Mouse (Mus musculus) stomach, postnatal 0 days (tissue): Measurements from ENCODE around the gene Ppfibp1. TPM values are rescaled to one million over a fixed set of nuclear protein-coding genes. Genes with fewer than 3 reads are reported as not detected.

Source experiments
- ATAC-seq: fragments of 200-750 bp; cut with Nextera tagmentation; 2 replicates; pipeline ENCODE4 v1.8.0; 2017; ENCODE audit not compliant: low FRiP score, low TSS enrichment
- DNase-seq: peaks from one replicate; pipeline ENCODE4 v3.0.0-alpha.2; 2016; ENCODE audit warnings: low spot score
- H3K27ac ChIP-seq: fragments of 300-500 bp; sonication (generic); replicated peaks from 2 replicates; pipeline ENCODE4 v1.5.1; 2014; ENCODE audit warnings: mild to moderate bottlenecking, control low read depth
- H3K27me3 ChIP-seq: fragments of 300-500 bp; sonication (generic); 2 replicates; pipeline ENCODE4 v1.6.1; 2014; ENCODE audit warnings: low read length; ENCODE audit not compliant: control insufficient read depth, insufficient read depth
- H3K36me3 ChIP-seq: fragments of 300-500 bp; sonication (generic); 2 replicates; pipeline ENCODE4 v1.6.1; 2014; ENCODE audit warnings: low read length, mixed read lengths; ENCODE audit not compliant: control insufficient read depth, insufficient read depth
- H3K4me1 ChIP-seq: fragments of 300-500 bp; sonication (generic); replicated peaks from 2 replicates; pipeline ENCODE4 v1.6.1; 2014; ENCODE audit warnings: antibody characterized with exemption; ENCODE audit not compliant: control insufficient read depth, insufficient read depth
- H3K4me2 ChIP-seq: fragments of 300-500 bp; sonication (generic); replicated peaks from 2 replicates; pipeline ENCODE4 v1.6.1; 2014; ENCODE audit warnings: low read depth, mild to moderate bottlenecking, control low read depth, moderate library complexity
- H3K4me3 ChIP-seq: fragments of 300-500 bp; sonication (generic); 2 replicates; pipeline ENCODE4 v1.5.1; 2014; ENCODE audit warnings: low read depth, low read length, control low read depth
- H3K9ac ChIP-seq: fragments of 300-500 bp; sonication (generic); 2 replicates; pipeline ENCODE4 v1.6.1; 2014; ENCODE audit warnings: mild to moderate bottlenecking, low read length, control low read depth, mixed read lengths
- H3K9me3 ChIP-seq: fragments of 300-500 bp; sonication (generic); 2 replicates; pipeline ENCODE4 v1.6.1; 2016; ENCODE audit warnings: low read length; ENCODE audit not compliant: control insufficient read depth
- CTCF ChIP-seq: IDR thresholded peaks from 2 replicates; pipeline ENCODE4 v1.5.1; 2016; ENCODE audit warnings: antibody characterized with exemption, low read depth, mild to moderate bottlenecking, moderate library complexity
- EP300 ChIP-seq: optimal IDR thresholded peaks from 2 replicates; pipeline ENCODE3; 2016; ENCODE audit warnings: antibody characterized with exemption
- WGBS: fragments of 180-500 bp; shearing (Covaris S2); extraction: QIAGEN DNeasy Blood & Tissue Kit; methylation state at CpG from one replicate; pipeline ENCODE4 v1.1.7; 2014; 5-methylcytosine and 5-hydroxymethylcytosine counted together
- polyA plus RNA-seq: library from polyadenylated mRNA; unstranded; fragments of >200 nt; fragmentation: Nextera tagmentation; extraction: Ambion mirVana; gene quantifications from 2 replicates; pipeline ENCODE4 v1.2.1, GENCODE M21; 2015

The Ppfibp1 gene
- polyA plus RNA-seq, 1 experiment from 2014 or later = 29.8 TPM

- TF ChIP-seq EP300 (no peak), CTCF (no peak)
- H3K9ac ChIP-seq = no peak overlapping the region
- DNase-seq = no peak
- 61% methylated on average over 5 of the region's 5 CpGs for WGBS
- H3K9me3 ChIP-seq = no peaks in the 10 kb centered on the region
- no peak overlapping the region for H3K4me3 ChIP-seq
- H3K36me3 ChIP-seq = no peaks in the 10 kb centered on the region
- ATAC-seq = no peak
- peak overlapping the region; percentile 49 for H3K27ac ChIP-seq
- H3K4me2 ChIP-seq = no peak overlapping the region
- H3K27me3 ChIP-seq = no peaks in the 10 kb centered on the region
- 0 out of 2 replicates have a peak, but pooled peaks cover 2% of the 10 kb centered on the region for H3K4me1 ChIP-seq
Observed at GRCm38 (mm10) chr6:146907061-146907794, 18.9 kb downstream of the Ppfibp1 start.

GRCm38 (mm10) chr6:146907795-146908190, 19.5 kb downstream of the Ppfibp1 start:
- Histone ChIP-seq H3K36me3 (no peaks in the 10 kb centered on the region), H3K4me2 (no peak overlapping the region), H3K27me3 (no peaks in the 10 kb centered on the region), H3K4me1 (peaks cover 3% of the 10 kb centered on the region; the same call in 1 of the 2 replicates), H3K9me3 (no peaks in the 10 kb centered on the region), H3K9ac (no peak overlapping the region), H3K4me3 (no peak overlapping the region), H3K27ac (no peak overlapping the region)
- DNase-seq = no peak
- 92% methylated on average over 1 of the region's 1 CpGs for WGBS
- no peak for ATAC-seq
- TF ChIP-seq CTCF (no peak), EP300 (no peak)

GRCm38 (mm10) chr6:146908801-146909200, 20.5 kb downstream of the Ppfibp1 start:
- DNase-seq (no peak), ATAC-seq (no peak)
- Histone ChIP-seq H3K9me3 (no peaks in the 10 kb centered on the region), H3K27me3 (no peaks in the 10 kb centered on the region), H3K4me3 (no peak overlapping the region), H3K4me2 (no peak overlapping the region), H3K27ac (no peak overlapping the region), H3K9ac (no peak overlapping the region), H3K4me1 (peaks cover 8% of the 10 kb centered on the region), H3K36me3 (no peaks in the 10 kb centered on the region)
- WGBS = 64% methylated on average over 2 of the region's 2 CpGs
- no peak for TF ChIP-seq EP300

DNA sequence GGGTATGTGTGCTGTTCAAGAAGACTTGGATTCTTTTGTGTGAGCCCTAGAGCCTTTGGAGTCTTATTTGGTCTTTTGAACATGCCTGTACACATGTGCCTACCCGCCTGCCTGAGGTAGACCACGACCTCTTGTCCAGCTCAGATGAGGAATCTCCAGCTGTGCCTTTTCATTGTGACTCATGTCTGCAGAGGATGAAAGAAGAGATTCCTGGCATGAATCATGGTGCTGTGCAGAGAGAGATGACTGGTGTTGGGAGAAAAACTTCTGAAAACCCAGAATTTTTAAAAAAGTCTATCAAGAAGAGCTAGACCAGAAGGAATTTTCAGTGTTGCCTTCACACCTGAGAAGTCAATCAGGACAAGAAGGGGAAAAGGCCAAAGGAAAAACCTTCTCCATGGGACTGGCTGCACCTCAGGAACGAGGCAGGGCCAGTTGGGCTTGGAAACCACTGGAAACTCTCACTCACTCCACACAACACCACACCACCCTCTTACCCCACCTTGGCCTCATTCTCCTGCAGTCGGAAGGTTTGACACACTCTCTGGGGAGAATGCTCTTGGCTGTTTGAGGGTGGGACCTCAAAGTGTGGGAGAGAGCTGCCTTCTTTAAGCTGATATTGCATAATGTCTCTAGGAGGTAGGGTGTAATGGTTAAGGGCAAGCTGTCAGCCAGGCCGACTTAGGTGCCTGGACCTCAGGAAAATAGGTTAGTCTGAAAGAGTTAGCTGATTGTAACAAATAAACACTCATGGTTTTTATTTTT, 21.6 kb downstream of the Ppfibp1 start:
- H3K9ac ChIP-seq = no peak overlapping the region
- no peaks in the 10 kb centered on the region for H3K27me3 ChIP-seq
- ATAC-seq = 0 out of 2 replicates have a peak, but pooled peaks have one; percentile 49
- peaks cover 8% of the 10 kb centered on the region for H3K4me1 ChIP-seq
- TF ChIP-seq EP300 (no peak), CTCF (no peak)
- H3K4me2 ChIP-seq = no peak overlapping the region
- 61% methylated on average over 5 of the region's 5 CpGs for WGBS
- peak overlapping the region; percentile 41; the same call in 1 of the 2 replicates for H3K27ac ChIP-seq
- H3K36me3 ChIP-seq = no peaks in the 10 kb centered on the region
- no peak overlapping the region for H3K4me3 ChIP-seq
- DNase-seq = no peak
- no peaks in the 10 kb centered on the region for H3K9me3 ChIP-seq

DNA sequence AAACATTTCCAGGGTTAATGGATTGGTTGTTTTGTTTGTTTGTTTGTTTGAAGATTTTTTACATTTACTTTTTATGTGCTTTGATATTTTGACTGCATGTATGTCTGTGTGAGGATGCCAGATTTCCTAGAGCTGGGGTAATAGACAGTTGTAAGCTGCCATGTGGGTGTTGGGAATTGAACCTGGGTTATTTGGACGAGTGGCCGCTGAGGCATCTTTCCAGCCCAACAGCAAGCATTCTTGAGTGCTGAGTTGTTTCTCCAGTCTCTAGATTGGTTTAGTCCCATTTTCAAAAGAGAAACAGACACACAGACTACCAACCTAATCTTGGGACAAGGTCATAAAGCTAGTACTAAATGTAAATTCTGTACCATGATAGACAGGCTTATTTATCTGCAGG, 22.5 kb downstream of the Ppfibp1 start:
- H3K27ac ChIP-seq = no peak overlapping the region
- no peak for DNase-seq
- H3K9ac ChIP-seq = no peak overlapping the region
- no peaks in the 10 kb centered on the region for H3K9me3 ChIP-seq
- peaks cover 8% of the 10 kb centered on the region for H3K4me1 ChIP-seq
- H3K27me3 ChIP-seq = no peaks in the 10 kb centered on the region
- 80% methylated on average over 2 of the region's 2 CpGs for WGBS
- H3K4me3 ChIP-seq = no peak overlapping the region
- no peak overlapping the region for H3K4me2 ChIP-seq
- no peak for ATAC-seq
- no peaks in the 10 kb centered on the region for H3K36me3 ChIP-seq
- TF ChIP-seq CTCF (no peak), EP300 (no peak)
